Mouse (Mus musculus) olfactory bulb, adult 2 months (tissue): ENCODE measurements around the gene Plcb3. TPM values are rescaled to one million over a fixed set of nuclear protein-coding genes. Genes with fewer than 3 reads are reported as not detected.

Experiments used
- H3K27ac ChIP-seq: fragments of 200-500 bp; 2 replicates; pipeline ENCODE4 v1.5.1; 2012; ENCODE audit warnings: low read depth, low read length; ENCODE audit not compliant: insufficient read depth
- H3K4me1 ChIP-seq: fragments of 200-500 bp; 2 replicates; pipeline ENCODE4 v1.6.1; 2012; ENCODE audit warnings: low read length; ENCODE audit not compliant: control insufficient read depth, insufficient read depth
- H3K4me3 ChIP-seq: fragments of 200-500 bp; 2 replicates; pipeline ENCODE4 v1.5.1; 2012; ENCODE audit warnings: mild to moderate bottlenecking, low read depth, low read length, moderate library complexity; ENCODE audit not compliant: insufficient read depth
- CTCF ChIP-seq: fragments of 200-500 bp; IDR thresholded peaks from 2 replicates; pipeline ENCODE4 v1.5.1; 2012; ENCODE audit warnings: low read depth, mild to moderate bottlenecking, low read length, moderate library complexity; ENCODE audit not compliant: insufficient read depth
- POLR2A ChIP-seq: fragments of 200-500 bp; IDR thresholded peaks from 2 replicates; pipeline ENCODE4 v1.6.1; 2012; ENCODE audit warnings: mild to moderate bottlenecking, low read depth, low read length, moderate library complexity; ENCODE audit not compliant: insufficient read depth
- WGBS: fragments of 180-500 bp; shearing (Covaris S2); methylation state at CpG from one replicate; pipeline ENCODE4 v1.1.7; 2018; 5-methylcytosine and 5-hydroxymethylcytosine counted together
- polyA plus RNA-seq: library from polyadenylated mRNA; stranded (reverse); fragments of >200 nt; gene quantifications from 2 replicates; pipeline ENCODE4 v1.2.4, GENCODE M21; 2012; ENCODE audit warnings: low replicate concordance; ENCODE audit not compliant: missing spikeins, insufficient read depth, insufficient read length

Gene Plcb3
- polyA plus RNA-seq, 1 experiment, result not detected

DNA sequence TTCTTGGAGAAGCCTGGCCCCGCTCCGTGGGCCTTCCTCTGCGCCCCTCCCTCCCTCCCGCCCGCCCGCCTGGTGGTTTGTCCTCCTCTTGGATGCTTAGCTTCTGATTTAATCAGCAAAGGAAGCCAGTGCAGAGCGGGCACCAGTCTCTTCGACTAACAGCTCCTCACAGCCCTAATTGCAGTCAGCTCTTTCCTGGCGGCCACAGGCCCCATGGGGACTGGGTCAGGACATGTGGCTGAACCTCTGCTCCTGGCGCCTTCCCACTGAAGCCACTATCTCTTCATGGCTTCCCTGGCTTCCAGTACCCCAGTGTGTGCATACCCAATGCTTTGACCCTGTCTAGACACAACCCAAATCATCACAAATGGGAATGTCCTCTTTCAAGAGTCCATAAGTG, 19.8 kb downstream of the Plcb3 start:
- peaks cover 10% of the 10 kb centered on the region for H3K4me1 ChIP-seq
- WGBS, result 84% methylated on average over 10 of the region's 10 CpGs
- no peak overlapping the region for H3K4me3 ChIP-seq
- H3K27ac ChIP-seq, result no peak overlapping the region
- no peak for TF ChIP-seq CTCF
- TF ChIP-seq POLR2A, result no peak

DNA sequence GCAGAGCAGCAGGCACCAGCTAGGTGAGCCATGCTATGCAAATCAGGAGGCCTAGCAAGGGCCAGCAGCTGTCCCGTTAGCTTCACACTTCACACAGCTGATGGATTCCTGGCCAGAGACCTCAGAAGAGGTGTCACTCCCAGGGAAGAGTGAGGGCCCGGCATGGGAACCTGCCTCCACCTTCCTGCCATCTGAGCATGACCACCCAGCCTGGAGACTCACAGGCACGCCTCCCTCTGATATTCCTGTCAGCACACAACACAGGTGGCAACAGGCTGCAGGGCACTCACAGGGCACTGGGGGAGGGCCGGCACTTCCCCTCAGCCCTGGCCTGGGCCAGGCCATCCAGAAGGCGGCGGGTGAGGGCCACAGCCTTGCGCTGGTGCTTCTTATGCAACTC, 20.8 kb downstream of the Plcb3 start:
- no peak overlapping the region for H3K4me3 ChIP-seq
- WGBS, result 87% methylated on average over 7 of the region's 7 CpGs

DNA sequence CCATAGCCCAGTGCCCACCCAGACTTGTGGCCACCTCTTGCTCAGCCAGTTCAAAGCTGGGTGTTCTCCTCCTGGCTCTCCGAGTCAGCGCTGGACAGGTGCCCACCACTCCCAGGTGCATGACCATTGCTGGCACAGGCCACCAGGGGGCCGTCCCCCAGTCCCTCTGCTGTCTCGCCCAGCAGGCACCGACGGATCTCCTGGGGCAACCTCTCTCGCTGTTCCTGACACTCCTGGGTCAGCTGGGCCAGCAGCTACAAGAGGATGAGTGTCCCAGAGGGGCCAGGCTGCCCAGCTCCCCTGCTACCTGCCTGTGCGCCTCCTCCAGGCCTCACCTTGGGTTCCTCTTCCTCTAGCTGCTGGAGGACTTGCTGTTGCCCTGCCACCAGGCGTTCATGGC, 22.2 kb downstream of the Plcb3 start:
- no peak for TF ChIP-seq POLR2A
- Histone ChIP-seq H3K27ac (no peak overlapping the region), H3K4me1 (peaks cover 10% of the 10 kb centered on the region), H3K4me3 (no peak overlapping the region)
- 53% methylated on average over 9 of the region's 9 CpGs for WGBS

More for the DNA sequence above, 20.8 kb downstream of the Plcb3 start:
- no peak for TF ChIP-seq POLR2A
- TF ChIP-seq CTCF, result no peak
- H3K27ac ChIP-seq, result no peak overlapping the region
- peaks cover 10% of the 10 kb centered on the region for H3K4me1 ChIP-seq

DNA sequence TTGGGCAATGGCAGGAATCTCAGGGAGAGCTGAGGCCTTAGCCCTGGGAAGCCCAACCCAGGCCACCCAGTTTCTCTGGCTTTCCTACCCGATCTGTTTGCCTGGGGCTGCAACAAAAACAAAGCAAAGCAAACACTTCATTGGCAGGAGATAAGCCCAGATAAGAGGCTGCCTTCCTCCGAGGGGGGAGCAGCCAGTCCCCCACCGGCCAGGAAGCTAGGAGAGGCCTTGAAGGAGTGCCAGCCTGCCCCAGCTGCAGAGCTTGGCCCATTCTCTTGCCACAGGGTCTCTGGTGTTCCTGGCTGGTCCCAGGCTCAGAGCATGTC, 23.6 kb downstream of the Plcb3 start:
- peak overlapping the region; percentile 76 for H3K27ac ChIP-seq
- TF ChIP-seq CTCF, result no peak
- no peak for TF ChIP-seq POLR2A
- peaks cover 10% of the 10 kb centered on the region for H3K4me1 ChIP-seq
- H3K4me3 ChIP-seq, result peak overlapping the region; percentile 62
- WGBS, result 13% methylated on average over 3 of the region's 3 CpGs

DNA sequence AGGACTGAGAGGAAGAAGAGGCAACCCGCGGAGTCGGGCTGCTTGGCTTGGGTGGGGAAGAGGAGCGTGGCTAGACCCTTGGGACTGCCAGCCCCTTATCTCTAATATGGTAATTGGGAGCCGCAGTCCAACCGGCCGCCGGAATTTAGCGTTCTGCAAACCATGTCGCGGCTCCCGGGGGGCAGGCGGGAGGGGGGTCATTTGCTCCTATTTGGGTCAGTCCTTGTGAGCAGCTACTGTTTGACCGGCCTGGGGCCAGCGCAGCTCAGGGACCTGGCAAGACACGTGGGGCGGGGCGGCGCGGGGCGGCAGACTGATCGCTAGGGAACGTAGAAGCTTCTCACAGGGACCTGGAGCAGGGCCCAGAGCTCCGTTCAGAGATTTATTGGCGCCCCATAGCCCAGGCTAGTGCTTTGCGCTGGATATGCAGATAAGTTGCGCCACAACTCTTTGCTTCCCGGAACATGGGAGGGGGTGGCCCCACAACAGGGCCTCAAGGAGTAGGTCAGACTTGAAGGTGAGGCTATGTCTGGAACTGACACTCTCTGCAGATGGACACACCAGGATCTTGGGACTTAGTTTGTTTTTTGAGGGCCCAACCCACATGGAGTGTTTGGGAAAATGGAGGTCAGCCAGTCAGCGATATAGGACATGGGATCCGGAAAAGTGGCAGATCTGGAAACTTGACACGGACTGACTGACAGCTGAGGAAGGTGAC, 24.1 kb downstream of the Plcb3 start:
- Histone ChIP-seq H3K4me1 (peaks cover 10% of the 10 kb centered on the region), H3K27ac (peak overlapping the region; percentile 76), H3K4me3 (peak overlapping the region; percentile 62)
- TF ChIP-seq POLR2A, result no peak; the same call in 1 of the 2 replicates
- TF ChIP-seq CTCF, result no peak
- WGBS, result 3% methylated on average over 31 of the region's 31 CpGs

DNA sequence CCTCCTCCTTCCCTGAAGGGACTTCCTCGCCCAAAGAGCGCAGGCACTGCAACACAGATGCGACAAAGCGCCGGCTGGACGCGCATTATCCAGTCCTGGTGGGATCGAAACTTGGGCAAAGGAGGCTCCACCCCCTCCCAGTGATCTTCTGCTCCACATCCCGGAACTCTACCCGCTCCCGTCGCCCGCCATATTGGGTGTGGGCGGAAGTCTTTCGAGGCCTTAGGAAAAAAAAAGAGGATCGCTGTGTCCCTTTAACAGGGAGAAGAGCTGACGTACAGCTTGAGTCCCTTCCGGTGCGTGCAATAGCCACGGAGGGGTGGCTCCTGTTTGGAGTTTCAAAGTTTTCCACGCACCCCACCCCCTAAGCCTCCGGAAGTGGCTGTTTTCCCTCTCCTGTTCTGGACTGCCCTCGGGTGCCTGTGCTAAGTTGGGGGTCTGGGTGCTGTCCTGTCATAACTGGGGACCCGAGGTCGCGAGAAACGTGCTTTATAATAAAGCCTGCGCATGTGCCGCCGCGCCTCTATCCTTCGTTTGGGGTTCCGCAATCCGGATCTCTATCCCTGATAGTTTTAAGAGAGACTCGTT, 24.8 kb downstream of the Plcb3 start:
- TF ChIP-seq POLR2A (peak; percentile 33; the same call in 1 of the 2 replicates), CTCF (no peak)
- Histone ChIP-seq H3K4me3 (peak overlapping the region; percentile 62), H3K4me1 (peaks cover 10% of the 10 kb centered on the region), H3K27ac (peak overlapping the region; percentile 91)
- WGBS, result under 1% methylated on average over 35 of the region's 35 CpGs

DNA sequence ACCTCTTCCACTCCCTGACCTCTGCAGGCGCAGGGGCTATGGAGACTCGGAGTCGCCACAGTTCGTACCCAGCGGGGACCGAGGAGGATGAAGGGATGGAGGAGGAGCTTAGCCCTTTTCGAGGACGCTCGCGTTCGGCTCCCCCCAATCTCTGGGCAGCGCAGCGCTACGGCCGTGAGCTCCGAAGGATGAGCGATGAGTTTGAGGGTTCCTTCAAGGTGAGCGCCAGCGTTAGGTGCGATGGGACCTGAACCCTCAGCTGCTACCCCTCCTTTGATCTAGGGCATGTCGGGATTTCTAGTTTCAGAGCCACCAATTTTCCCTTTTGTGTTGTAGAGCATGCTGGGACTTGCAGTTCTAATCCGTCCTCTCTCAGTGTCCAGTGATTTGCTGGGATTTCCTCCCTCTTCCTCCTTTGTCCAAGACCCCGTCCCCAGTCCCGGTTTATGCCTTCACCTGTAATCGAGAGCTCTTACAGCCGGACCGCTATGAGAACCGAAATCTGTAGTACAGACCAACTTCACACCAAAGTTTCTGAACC, 25.6 kb downstream of the Plcb3 start:
- peak overlapping the region; percentile 91 for H3K27ac ChIP-seq
- H3K4me3 ChIP-seq, result peak overlapping the region; percentile 62
- no peak; the same call in 1 of the 2 replicates for TF ChIP-seq POLR2A
- no peak for TF ChIP-seq CTCF
- 0% methylated on average over 28 of the region's 28 CpGs for WGBS
- H3K4me1 ChIP-seq, result peaks cover 10% of the 10 kb centered on the region

DNA sequence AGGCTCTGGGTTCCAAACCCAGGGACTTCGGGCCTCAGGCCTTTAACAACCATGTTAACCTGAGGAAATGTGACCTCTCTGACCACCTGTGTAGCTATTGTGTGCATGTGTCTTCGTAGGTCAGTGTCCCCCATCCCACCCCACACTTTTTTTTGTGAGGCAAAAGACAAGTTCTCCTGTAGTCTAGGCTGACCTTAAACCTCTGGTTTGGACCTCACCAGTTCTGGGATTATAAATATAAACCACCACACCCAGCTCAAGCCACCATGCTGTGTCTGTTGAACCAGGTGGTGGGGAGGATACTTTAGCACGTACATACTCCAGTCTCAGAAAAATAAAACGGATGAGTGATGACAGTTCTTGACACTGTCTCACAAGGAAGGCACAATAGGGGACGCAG, 26.3 kb downstream of the Plcb3 start:
- TF ChIP-seq POLR2A, result no peak
- no peak for TF ChIP-seq CTCF
- WGBS, result 54% methylated on average over 5 of the region's 5 CpGs
- Histone ChIP-seq H3K27ac (no peak overlapping the region), H3K4me3 (no peak overlapping the region), H3K4me1 (peaks cover 10% of the 10 kb centered on the region)

DNA sequence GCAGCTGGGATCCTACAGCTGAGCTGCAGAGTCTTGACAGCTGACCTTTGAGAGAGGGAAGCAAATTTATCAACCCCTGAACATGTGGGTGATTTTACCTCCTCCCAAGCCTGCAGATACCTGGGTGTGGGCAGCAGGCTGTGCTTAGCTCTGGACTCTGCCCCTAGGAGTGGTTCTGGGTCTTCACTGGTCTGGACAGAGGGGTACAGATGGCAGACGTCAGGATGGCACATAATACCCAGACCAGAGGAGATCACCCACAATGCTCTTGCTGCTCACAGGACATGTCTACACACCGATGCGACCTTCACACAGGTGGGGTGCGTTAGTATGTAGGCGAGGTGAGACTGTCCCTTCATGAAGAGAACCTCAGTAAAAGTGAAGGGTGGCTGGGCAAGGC, 26.7 kb downstream of the Plcb3 start:
- whole genome bisulfite sequencing, result 90% methylated on average over 5 of the region's 5 CpGs
- peaks cover 10% of the 10 kb centered on the region for H3K4me1 ChIP-seq
- no peak overlapping the region for H3K4me3 ChIP-seq
- no peak overlapping the region for H3K27ac ChIP-seq
- no peak for TF ChIP-seq POLR2A
- no peak for TF ChIP-seq CTCF

DNA sequence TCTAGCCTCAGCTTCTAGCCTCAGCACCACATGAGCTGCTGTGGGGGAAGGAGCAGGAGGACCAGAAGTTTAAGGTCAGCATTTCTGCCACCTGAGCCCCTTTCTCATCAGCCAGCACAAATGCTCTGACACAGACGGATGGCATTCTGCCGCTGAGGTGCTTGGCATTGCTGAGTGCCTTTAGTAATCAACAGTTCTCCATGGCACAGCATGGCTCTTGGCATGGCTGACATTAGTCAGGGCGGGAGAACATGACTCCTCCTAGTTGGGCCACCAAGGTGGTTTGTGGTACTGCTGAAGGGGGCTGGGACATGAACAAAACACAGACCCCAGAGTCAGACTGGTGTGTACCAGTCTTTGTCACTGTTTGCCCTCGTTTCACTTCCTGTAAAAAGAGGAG, 28.1 kb downstream of the Plcb3 start:
- Histone ChIP-seq H3K4me1 (peaks cover 10% of the 10 kb centered on the region), H3K27ac (no peak overlapping the region), H3K4me3 (no peak overlapping the region)
- 69% methylated on average over 4 of the region's 4 CpGs for WGBS
- TF ChIP-seq POLR2A (no peak), CTCF (no peak)
